Mouse (Mus musculus) spleen, adult 2 months (tissue): Measurements from ENCODE around the gene C330021F23Rik. TPM values are rescaled to one million over a fixed set of nuclear protein-coding genes. Genes with fewer than 3 reads are reported as not detected.

Experiments used
- DNase-seq, 2 experiments: peaks; one replicate each; pipeline versions ENCODE4 v3.0.0 to v3.0.0-alpha.2; 2012 to 2021; ENCODE audit warnings: low spot score in 2 of 2, low read depth in 1 of 2
- H3K27ac ChIP-seq: fragments of 200-500 bp; 2 replicates; pipeline ENCODE4 v1.5.1; 2012; ENCODE audit warnings: low read length, inconsistent platforms; ENCODE audit not compliant: insufficient read depth
- H3K27me3 ChIP-seq: fragments of 200-500 bp; 2 replicates; pipeline ENCODE4 v1.6.1; 2012; ENCODE audit warnings: mild to moderate bottlenecking, moderate library complexity, low read length, inconsistent platforms; ENCODE audit not compliant: control insufficient read depth, insufficient read depth
- H3K36me3 ChIP-seq: fragments of 200-500 bp; 2 replicates; pipeline ENCODE4 v1.6.1; 2012; ENCODE audit warnings: mild to moderate bottlenecking, low read length, inconsistent platforms; ENCODE audit not compliant: control insufficient read depth, insufficient read depth
- H3K4me1 ChIP-seq: fragments of 200-500 bp; 2 replicates; pipeline ENCODE4 v1.6.1; 2011; ENCODE audit warnings: inconsistent platforms; ENCODE audit not compliant: control insufficient read depth, insufficient read depth, insufficient read length
- H3K4me3 ChIP-seq: fragments of 200-500 bp; 2 replicates; pipeline ENCODE4 v1.5.1; 2011; ENCODE audit warnings: mild to moderate bottlenecking, inconsistent platforms; ENCODE audit not compliant: insufficient read depth, insufficient read length; ENCODE audit errors: extremely low read depth
- CTCF ChIP-seq: fragments of 200-500 bp; IDR thresholded peaks from 2 replicates; pipeline ENCODE4 v1.5.1; 2011; ENCODE audit warnings: mild to moderate bottlenecking, inconsistent platforms; ENCODE audit not compliant: insufficient read depth, insufficient read length, insufficient replicate concordance; ENCODE audit errors: extremely low read depth
- POLR2A ChIP-seq: fragments of 200-500 bp; IDR thresholded peaks from 2 replicates; pipeline ENCODE4 v1.6.1; 2011; ENCODE audit warnings: low read depth, low read length, inconsistent platforms
- WGBS: fragments of 180-500 bp; shearing (Covaris S2); methylation state at CpG from one replicate; pipeline ENCODE4 v1.1.7; 2018; 5-methylcytosine and 5-hydroxymethylcytosine counted together
- polyA plus RNA-seq: library from polyadenylated mRNA; depleted of rRNA; stranded (reverse); fragments of >200 nt; gene quantifications from 2 replicates; pipeline ENCODE4 v1.2.3, GENCODE M21; 2012

The C330021F23Rik gene
- polyA plus RNA-seq, 1 experiment = not detected

GRCm38 (mm10) chr8:3587391-3588257 lies 19.8 kb downstream of the C330021F23Rik start:
- H3K4me1 ChIP-seq = peaks cover 3% of the 10 kb centered on the region; the same call in 1 of the 2 replicates
- no peak for DNase-seq
- no peaks in the 10 kb centered on the region for H3K36me3 ChIP-seq
- peak overlapping the region; percentile 56 for H3K4me3 ChIP-seq
- no peak overlapping the region for H3K27ac ChIP-seq
- WGBS = 3% methylated on average over 76 of the region's 77 CpGs
- H3K27me3 ChIP-seq = peaks cover 9% of the 10 kb centered on the region
- TF ChIP-seq CTCF = no peak

DNA sequence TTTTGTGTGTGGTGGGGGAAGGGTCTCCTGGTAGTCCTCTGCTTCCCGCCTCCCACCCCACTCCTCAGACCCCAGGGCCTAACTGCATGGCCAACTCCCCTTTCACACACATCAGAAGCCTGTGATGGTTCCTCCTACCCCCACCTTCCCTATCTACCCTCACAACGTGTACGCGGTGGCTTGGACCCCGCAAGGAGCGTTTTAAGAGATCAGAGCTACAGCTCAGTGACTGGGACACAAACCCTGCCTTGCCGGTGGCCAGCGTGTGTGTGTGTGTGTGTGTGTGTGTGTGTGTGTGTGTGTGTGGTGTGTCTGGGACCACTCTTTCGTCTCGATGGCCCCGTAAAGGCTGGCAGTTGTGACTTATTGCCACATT lies 20.5 kb downstream of the C330021F23Rik start:
- Histone ChIP-seq H3K36me3 (no peaks in the 10 kb centered on the region), H3K4me1 (peaks cover 3% of the 10 kb centered on the region; the same call in 1 of the 2 replicates), H3K4me3 (peak overlapping the region; percentile 1; the same call in 1 of the 2 replicates), H3K27me3 (peaks cover 9% of the 10 kb centered on the region), H3K27ac (no peak overlapping the region)
- WGBS = 30% methylated on average over 11 of the region's 11 CpGs
- no peak for DNase-seq
- TF ChIP-seq CTCF (no peak), POLR2A (no peak)

GRCm38 (mm10) chr8:3593470-3593869 lies 25.7 kb downstream of the C330021F23Rik start:
- no peak for TF ChIP-seq CTCF
- no peak for TF ChIP-seq POLR2A
- Histone ChIP-seq H3K27me3 (no peaks in the 10 kb centered on the region), H3K36me3 (no peaks in the 10 kb centered on the region)

GRCm38 (mm10) chr8:3594466-3594865 lies 26.7 kb downstream of the C330021F23Rik start:
- no peaks in the 10 kb centered on the region for H3K36me3 ChIP-seq
- no peak for TF ChIP-seq CTCF
- TF ChIP-seq POLR2A = no peak
- DNase-seq = no peak
- no peaks in the 10 kb centered on the region for H3K27me3 ChIP-seq
- H3K4me3 ChIP-seq = no peak overlapping the region
- no peak overlapping the region for H3K27ac ChIP-seq
- WGBS = 91% methylated on average over 2 of the region's 2 CpGs
- no peaks in the 10 kb centered on the region for H3K4me1 ChIP-seq

More at GRCm38 (mm10) chr8:3593470-3593869, 25.7 kb downstream of the C330021F23Rik start:
- no peak for DNase-seq
- WGBS = 75% methylated on average over 3 of the region's 3 CpGs
- Histone ChIP-seq H3K4me1 (no peaks in the 10 kb centered on the region), H3K27ac (no peak overlapping the region), H3K4me3 (no peak overlapping the region)

DNA sequence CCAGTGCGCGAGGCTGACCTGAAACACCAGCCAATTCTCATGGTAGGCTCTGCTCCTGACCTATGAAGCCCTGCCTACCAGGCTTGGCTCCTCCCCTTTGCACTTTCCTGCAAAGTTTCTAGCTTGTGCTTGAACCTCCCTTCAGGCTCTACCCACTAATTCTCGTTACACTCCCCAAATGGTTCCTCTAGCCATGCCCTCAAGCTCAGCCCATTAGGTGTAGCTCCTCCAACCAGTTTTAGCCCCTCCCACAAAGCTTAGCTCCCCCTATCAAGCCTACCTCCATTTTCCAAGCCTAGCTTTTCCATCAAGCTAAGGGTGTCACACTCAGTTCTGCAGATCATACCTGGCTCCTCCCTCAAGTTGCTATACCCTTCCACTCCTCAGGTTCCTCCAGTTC lies 30.3 kb downstream of the C330021F23Rik start:
- Histone ChIP-seq H3K4me3 (no peak overlapping the region), H3K27ac (no peak overlapping the region), H3K36me3 (no peaks in the 10 kb centered on the region), H3K27me3 (no peaks in the 10 kb centered on the region), H3K4me1 (no peaks in the 10 kb centered on the region)
- 78% methylated on average over 3 of the region's 3 CpGs for WGBS
- DNase-seq = no peak
- TF ChIP-seq POLR2A (no peak), CTCF (no peak)

DNA sequence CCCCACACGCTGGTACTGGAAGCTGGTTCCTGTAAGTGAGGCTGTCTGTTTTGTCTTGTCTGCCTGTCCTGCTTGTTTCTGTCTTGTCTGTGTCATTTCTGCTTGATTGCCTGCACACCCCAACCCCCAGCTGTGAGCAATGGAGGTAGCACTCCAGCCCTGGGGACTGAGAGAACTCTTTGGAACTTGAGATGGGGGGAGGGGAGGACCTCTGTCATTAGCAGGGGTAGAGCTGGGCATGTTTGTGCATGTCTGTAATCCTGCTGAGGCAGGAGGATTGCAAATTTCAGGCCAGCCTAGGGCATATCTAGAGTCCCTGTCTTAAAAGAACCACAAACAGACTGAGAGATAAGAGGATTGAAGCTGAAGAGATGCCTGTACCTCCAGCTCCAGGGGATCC lies 31.4 kb downstream of the C330021F23Rik start:
- Histone ChIP-seq H3K27ac (no peak overlapping the region), H3K36me3 (no peaks in the 10 kb centered on the region), H3K27me3 (no peaks in the 10 kb centered on the region), H3K4me1 (no peaks in the 10 kb centered on the region), H3K4me3 (no peak overlapping the region)
- no peak for TF ChIP-seq CTCF
- no peak for TF ChIP-seq POLR2A
- no peak for DNase-seq
- 71% methylated on average over 1 of the region's 1 CpGs for WGBS

DNA sequence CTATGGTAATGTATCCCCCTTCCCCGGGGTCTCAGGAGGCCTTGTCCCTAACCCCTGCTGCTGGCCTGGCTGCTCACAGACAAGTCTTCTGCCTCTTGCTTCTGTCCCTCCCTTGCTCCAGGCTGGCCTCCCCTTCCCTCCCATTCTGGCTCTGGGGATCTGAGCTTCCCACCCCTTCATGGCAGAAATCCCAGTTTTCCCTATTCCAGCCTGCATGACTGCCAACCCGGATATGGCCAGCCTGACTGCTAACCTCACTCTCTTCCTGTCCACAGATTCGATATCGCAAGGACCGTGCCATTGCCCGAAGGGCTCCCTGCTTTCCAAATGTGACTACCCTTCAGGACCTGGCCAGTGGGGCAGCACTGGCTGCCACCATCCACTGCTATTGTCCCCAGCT lies 32.6 kb downstream of the C330021F23Rik start:
- Histone ChIP-seq H3K27ac (no peak overlapping the region), H3K4me3 (no peak overlapping the region), H3K36me3 (no peaks in the 10 kb centered on the region), H3K27me3 (no peaks in the 10 kb centered on the region), H3K4me1 (no peaks in the 10 kb centered on the region)
- DNase-seq = no peak
- no peak for TF ChIP-seq CTCF
- no peak for TF ChIP-seq POLR2A
- WGBS = 88% methylated on average over 6 of the region's 6 CpGs
